Comparison of ENCODE assay signal across 8 mouse cellular contexts in the genomic region with DNA sequence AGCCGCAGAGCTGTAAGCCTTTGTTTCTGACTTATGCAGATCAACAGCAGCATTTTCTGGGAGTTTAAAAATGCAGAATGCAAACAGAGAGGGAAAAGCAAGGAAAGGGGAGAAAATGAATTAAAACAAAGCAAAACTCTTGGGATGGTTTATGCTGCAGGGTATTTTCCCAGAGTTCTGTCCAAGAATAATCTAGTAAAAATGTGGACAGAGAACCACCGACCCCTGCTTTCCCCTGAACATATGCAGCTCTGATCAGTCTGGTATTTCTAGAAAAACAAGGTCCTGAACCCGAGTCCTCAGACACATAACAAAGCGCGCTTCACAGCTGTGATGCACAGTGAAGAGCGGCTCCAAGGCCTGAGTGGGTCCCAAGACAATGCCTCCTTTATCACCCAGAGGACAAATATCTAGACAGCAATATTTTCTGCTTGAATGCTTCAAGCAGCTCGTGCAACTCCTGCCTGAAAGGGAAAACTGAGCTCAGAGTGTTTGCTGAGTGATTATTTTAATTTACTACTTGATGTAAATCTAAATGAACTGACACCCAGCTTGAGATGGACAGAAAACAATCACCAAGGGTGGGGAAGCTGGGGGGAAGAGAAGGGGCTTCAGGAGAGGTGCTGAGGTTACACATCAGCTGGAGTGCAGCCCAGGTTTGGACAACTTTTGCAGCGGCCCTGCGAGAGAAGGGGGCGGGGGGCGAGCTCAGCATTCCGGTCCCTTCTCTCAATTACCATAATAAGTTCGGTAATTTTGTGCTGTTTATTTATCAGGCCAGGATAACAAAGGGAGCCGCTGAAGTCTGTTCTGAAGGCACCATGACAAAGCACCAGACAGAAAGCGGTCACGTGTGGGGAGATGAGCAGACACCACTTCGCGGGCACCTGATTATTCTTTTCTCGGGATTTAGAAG.
DNase-seq lines count a peak whose midpoint lies in the region; ATAC-seq and TF ChIP-seq lines count a peak whose summit lies in the region.

No protein-coding gene starts in this region.

- peak overlapping the region; percentile 60 for H3K4me2 ChIP-seq in kidney, embryonic 16.5 days (replicated peaks; ENCODE audit: low read depth, low read length)
- peak overlapping the region; percentile 69 for H3K4me2 ChIP-seq in embryonic facial prominence, embryonic 13.5 days
- peak overlapping the region; percentile 35 for H3K4me2 ChIP-seq in neural tube, embryonic 11.5 days (ENCODE audit: low read depth)

- no peaks in the 10 kb centered on the region for H3K27me3 ChIP-seq in kidney, embryonic 16.5 days (ENCODE audit: insufficient read depth, low read length)
- H3K27me3 ChIP-seq in kidney, adult 2 months (replicated peaks; ENCODE audit: control insufficient read depth, insufficient read depth, low read length) = no peaks in the 10 kb centered on the region; the same call in 1 of the 2 replicates
- no peaks in the 10 kb centered on the region for H3K27me3 ChIP-seq in embryonic facial prominence, embryonic 13.5 days
- H3K27me3 ChIP-seq in neural tube, embryonic 11.5 days (ENCODE audit: control insufficient read depth, insufficient read depth, low read length) = no peaks in the 10 kb centered on the region

- peak; percentile 76; the same call in 1 of the 2 replicates for ATAC-seq in kidney, embryonic 16.5 days (ENCODE audit: low FRiP score, low TSS enrichment)
- no peak for ATAC-seq in embryonic facial prominence, embryonic 13.5 days (ENCODE audit: insufficient number of reproducible peaks, insufficient read depth, low FRiP score, low TSS enrichment, low read depth)
- ATAC-seq in neural tube, embryonic 11.5 days (ENCODE audit: insufficient read depth, low FRiP score, low TSS enrichment) = peak; percentile 96
- ATAC-seq in granulocyte monocyte progenitor cell, adult 5-6 weeks (replicated peaks; ENCODE audit: poor library complexity, severe bottlenecking) = no peak

- no peak for TF ChIP-seq POLR2A in kidney, adult 2 months (IDR thresholded peaks at IDR 0.05; ENCODE audit: low read depth, low read length)

- no peak for DNase-seq in kidney, adult 2 months
- DNase-seq in layer of hippocampus, postnatal 10 days (ENCODE audit: low spot score in 2 of 2) = peak; percentile 21 to 32
- peak; percentile 81 for DNase-seq in neural tube, embryonic 11.5 days (ENCODE audit: low spot score)
- DNase-seq in thymus, postnatal 4 days = no peak
- DNase-seq in thymus, postnatal 36 days = no peak

- no peaks in the 10 kb centered on the region for H3K9me3 ChIP-seq in kidney, embryonic 16.5 days (ENCODE audit: low read length)
- no peaks in the 10 kb centered on the region for H3K9me3 ChIP-seq in embryonic facial prominence, embryonic 13.5 days
- H3K9me3 ChIP-seq in neural tube, embryonic 11.5 days (ENCODE audit: control insufficient read depth, low read length) = no peaks in the 10 kb centered on the region

- peak overlapping the region; percentile 35 for H3K4me3 ChIP-seq in kidney, embryonic 16.5 days (ENCODE audit: low read length)
- H3K4me3 ChIP-seq in kidney, adult 2 months (ENCODE audit: insufficient read depth, low read depth, low read length) = no peak overlapping the region
- peak overlapping the region; percentile 36 for H3K4me3 ChIP-seq in embryonic facial prominence, embryonic 13.5 days
- no peak overlapping the region for H3K4me3 ChIP-seq in neural tube, embryonic 11.5 days (ENCODE audit: low read depth, low read length)

- peaks cover 10% of the 10 kb centered on the region; the same call in 1 of the 2 replicates for H3K4me1 ChIP-seq in kidney, embryonic 16.5 days (ENCODE audit: insufficient read depth, low read length)
- no peaks in the 10 kb centered on the region for H3K4me1 ChIP-seq in kidney, adult 2 months (ENCODE audit: control insufficient read depth, insufficient read depth, low read length)
- H3K4me1 ChIP-seq in embryonic facial prominence, embryonic 13.5 days = peaks cover 21% of the 10 kb centered on the region
- H3K4me1 ChIP-seq in neural tube, embryonic 11.5 days (ENCODE audit: control insufficient read depth, insufficient read depth, low read length) = peaks cover 12% of the 10 kb centered on the region

- no peak for TF ChIP-seq CTCF in kidney, adult 2 months (conservative IDR thresholded peaks at IDR 0.05; ENCODE audit: insufficient read depth, insufficient read length, low read depth, low read length)

- H3K36me3 ChIP-seq in kidney, embryonic 16.5 days (ENCODE audit: insufficient read depth, low read length) = no peaks in the 10 kb centered on the region
- H3K36me3 ChIP-seq in kidney, adult 2 months (ENCODE audit: control insufficient read depth, insufficient read depth, low read length) = no peaks in the 10 kb centered on the region
- no peaks in the 10 kb centered on the region for H3K36me3 ChIP-seq in embryonic facial prominence, embryonic 13.5 days
- no peaks in the 10 kb centered on the region for H3K36me3 ChIP-seq in neural tube, embryonic 11.5 days (ENCODE audit: control insufficient read depth, insufficient read depth, low read length)

- H3K9ac ChIP-seq in kidney, embryonic 16.5 days (replicated peaks; ENCODE audit: low read length) = no peak overlapping the region
- H3K9ac ChIP-seq in embryonic facial prominence, embryonic 13.5 days = peak overlapping the region; percentile 53
- peak overlapping the region; percentile 46 for H3K9ac ChIP-seq in neural tube, embryonic 11.5 days (ENCODE audit: low read length)

- no peak overlapping the region for H3K27ac ChIP-seq in kidney, embryonic 16.5 days (ENCODE audit: low read length)
- no peak overlapping the region for H3K27ac ChIP-seq in kidney, adult 2 months (ENCODE audit: insufficient read depth, low read depth, low read length)
- no peak overlapping the region for H3K27ac ChIP-seq in embryonic facial prominence, embryonic 13.5 days
- H3K27ac ChIP-seq in neural tube, embryonic 11.5 days (ENCODE audit: low read depth, low read length) = peak overlapping the region; percentile 91

- 8% methylated on average over 19 of the region's 19 CpGs for WGBS in kidney, embryonic 16.5 days
- 16% methylated on average over 19 of the region's 19 CpGs for WGBS in kidney, adult 2 months
- 6% methylated on average over 19 of the region's 19 CpGs for WGBS in embryonic facial prominence, embryonic 13.5 days
- 7% methylated on average over 19 of the region's 19 CpGs for WGBS in neural tube, embryonic 11.5 days

Comparison
In these comparisons a context has a peak if more than half of its experiments do, and no peak if none do; other contexts are left out.
1. H3K4me3 ChIP-seq: peak in kidney, embryonic 16.5 days (single experiment) and embryonic facial prominence, embryonic 13.5 days (single experiment); none in kidney, adult 2 months (single experiment) and neural tube, embryonic 11.5 days (single experiment).
2. ATAC-seq: peak in kidney, embryonic 16.5 days (single experiment) and neural tube, embryonic 11.5 days (single experiment); none in embryonic facial prominence, embryonic 13.5 days (single experiment) and granulocyte monocyte progenitor cell, adult 5-6 weeks (single experiment).
3. DNase-seq: peak in layer of hippocampus, postnatal 10 days (2 of 2) and neural tube, embryonic 11.5 days (single experiment); none in kidney, adult 2 months (single experiment), thymus, postnatal 4 days (single experiment) and thymus, postnatal 36 days (0 of 2).
4. Peak in every context shown above with its lines, with median percentiles within 50 percentile points of each other: H3K4me2 ChIP-seq.